Mouse (Mus musculus) midbrain, embryonic 11.5 days (tissue): Measurements from ENCODE around the gene Gm10324. TPM values are rescaled to one million over a fixed set of nuclear protein-coding genes. Genes with fewer than 3 reads are reported as not detected.
"Not testable (repeated sequence)": the region's sequence is repeated elsewhere in the genome, so short reads cannot be mapped to it uniquely, and the experiment has no call there.

Source experiments
- ATAC-seq: fragments of 200-750 bp; cut with Nextera tagmentation; 2 replicates; pipeline ENCODE4 v1.8.0; 2017; ENCODE audit warnings: moderate TSS enrichment, moderate library complexity; ENCODE audit not compliant: low FRiP score
- DNase-seq: peaks from one replicate; pipeline ENCODE4 v3.0.0; 2015; ENCODE audit warnings: low spot score; ENCODE audit errors: missing footprints
- H3K27ac ChIP-seq: fragments of 300-500 bp; sonication (generic); 2 replicates; pipeline ENCODE4 v1.5.1; 2014; ENCODE audit warnings: low read depth, low read length
- H3K27me3 ChIP-seq: fragments of 300-500 bp; sonication (generic); 2 replicates; pipeline ENCODE4 v1.6.1; 2014; ENCODE audit warnings: mild to moderate bottlenecking, low read length, moderate library complexity, mixed read lengths; ENCODE audit not compliant: control insufficient read depth, insufficient read depth
- H3K36me3 ChIP-seq: fragments of 300-500 bp; sonication (generic); 2 replicates; pipeline ENCODE4 v1.6.1; 2014; ENCODE audit warnings: mild to moderate bottlenecking, low read length, moderate library complexity, mixed read lengths; ENCODE audit not compliant: control insufficient read depth, insufficient read depth
- H3K4me1 ChIP-seq: fragments of 300-500 bp; sonication (generic); 2 replicates; pipeline ENCODE4 v1.6.1; 2014; ENCODE audit warnings: low read length; ENCODE audit not compliant: control insufficient read depth, insufficient read depth
- H3K4me2 ChIP-seq: fragments of 300-500 bp; sonication (generic); 2 replicates; pipeline ENCODE4 v1.6.1; 2014; ENCODE audit warnings: mild to moderate bottlenecking, moderate library complexity
- H3K4me3 ChIP-seq: fragments of 300-500 bp; sonication (generic); 2 replicates; pipeline ENCODE4 v1.5.1; 2014; ENCODE audit warnings: low read depth, low read length
- H3K9ac ChIP-seq: fragments of 300-500 bp; sonication (generic); 2 replicates; pipeline ENCODE4 v1.6.1; 2014; ENCODE audit warnings: low read length
- H3K9me3 ChIP-seq: fragments of 300-500 bp; sonication (generic); 2 replicates; pipeline ENCODE4 v1.6.1; 2016; ENCODE audit warnings: low read length; ENCODE audit not compliant: control insufficient read depth
- WGBS: fragments of 180-500 bp; shearing (Covaris S2); extraction: QIAGEN DNeasy Blood & Tissue Kit; methylation state at CpG from one replicate; pipeline ENCODE4 v1.1.7; 2014; 5-methylcytosine and 5-hydroxymethylcytosine counted together
- polyA plus RNA-seq: library from polyadenylated mRNA; unstranded; fragments of >200 nt; fragmentation: Nextera tagmentation; extraction: Ambion mirVana; gene quantifications from 2 replicates; pipeline ENCODE4 v1.2.1, GENCODE M21; 2014

The Gm10324 gene
- polyA plus RNA-seq, result not detected in 2 replicates

GRCm38 (mm10) chr13:66119247-66119646 is at the start of gene Gm10324:
TSS of gene Gm10324 (plus strand) at chr13:66119547.
- H3K27ac ChIP-seq, H3K36me3 ChIP-seq, H3K4me2 ChIP-seq, ATAC-seq, H3K9ac ChIP-seq, DNase-seq, H3K4me3 ChIP-seq, H3K9me3 ChIP-seq, H3K27me3 ChIP-seq, H3K4me1 ChIP-seq: not testable (repeated sequence)
- WGBS, result no CpG with 5 or more reads among the region's 2 CpGs

Other genes with a start within 250 kb of the Gm10324 start
- gene Gm10772, start 108.0 kb downstream of the Gm10324 start, polyA plus RNA-seq, result not detected in 2 replicates